Mouse (Mus musculus) thymus, adult 2 months (tissue): ENCODE measurements around the gene Gm21970.

Experiments
- CTCF ChIP-seq: fragments of 200-500 bp; IDR thresholded peaks from 2 replicates; pipeline ENCODE4 v1.5.1; 2012; ENCODE audit warnings: mild to moderate bottlenecking, control low read depth, low read length, moderate library complexity, borderline replicate concordance; ENCODE audit not compliant: control insufficient read depth, poor library complexity, insufficient read depth; ENCODE audit errors: extremely low read depth
- POLR2A ChIP-seq: fragments of 200-500 bp; IDR thresholded peaks from 2 replicates; pipeline ENCODE4 v1.6.1; 2012; ENCODE audit warnings: mild to moderate bottlenecking, low read length, control low read depth, moderate library complexity; ENCODE audit not compliant: control insufficient read depth, poor library complexity, insufficient read depth; ENCODE audit errors: extremely low read depth

GRCm38 (mm10) chr16:91373473-91374252 lies 17.9 kb upstream of the Gm21970 start:
- TF ChIP-seq POLR2A (no peak), CTCF (no peak)
